Mouse (Mus musculus): ENCODE results near the gene Pla2g12b. TPM values are rescaled to one million over a fixed set of nuclear protein-coding genes. Genes with fewer than 3 reads are reported as not detected.

Pla2g12b gene
- total RNA-seq, 2 experiments from 2014 or later = not detected

DNA sequence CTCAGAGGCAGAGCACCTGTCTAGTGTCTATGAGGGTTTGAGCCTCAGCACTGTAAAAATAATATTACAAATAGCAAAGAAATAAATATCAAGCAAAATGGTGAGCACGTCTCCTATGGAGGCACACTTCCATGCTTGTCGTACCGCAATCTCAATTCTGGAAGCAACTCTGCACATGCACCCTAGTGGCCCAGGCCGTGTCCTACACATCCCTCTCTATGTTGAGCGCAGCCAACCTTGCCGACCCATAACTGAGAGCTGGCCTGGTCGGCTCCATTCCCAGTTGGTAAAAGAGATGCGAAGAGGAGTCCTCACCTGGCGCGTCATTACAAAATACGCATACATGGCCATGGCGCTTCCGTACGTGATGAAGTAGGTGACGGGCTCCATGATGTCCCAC, 51.2 kb downstream of the Pla2g12b start:
- DNase-seq (ENCODE audit: low spot score) = no peak
- intact Hi-C loops (cut with DNase I) = loop anchor here (5.0 kb wide), 2 partner anchors 363 to 408 kb away; no protein-coding TSS in a partner anchor

DNA sequence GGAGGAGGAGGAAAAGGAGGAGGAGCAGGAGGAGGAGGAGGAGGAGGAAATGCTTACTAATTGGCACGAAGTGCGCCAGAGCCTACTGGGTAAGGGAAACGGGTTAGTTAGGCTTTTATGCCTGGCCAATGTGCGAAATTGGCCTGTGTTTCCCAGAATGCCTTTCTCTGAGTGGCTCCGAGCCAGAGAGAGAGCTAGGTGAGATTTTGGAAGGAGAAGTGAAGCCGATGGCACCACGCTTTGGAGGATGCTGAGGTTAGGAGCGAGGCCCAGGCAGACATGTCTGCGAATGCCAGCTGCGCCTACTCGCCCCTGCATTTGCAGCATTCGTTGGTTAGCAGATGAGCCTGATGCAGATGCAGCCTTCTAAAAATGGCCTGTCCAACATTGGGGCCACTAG, 56.3 kb downstream of the Pla2g12b start:
- intact Hi-C loops (cut with DNase I) = no loop called here
- DNase-seq (ENCODE audit: low spot score) = no peak

DNA sequence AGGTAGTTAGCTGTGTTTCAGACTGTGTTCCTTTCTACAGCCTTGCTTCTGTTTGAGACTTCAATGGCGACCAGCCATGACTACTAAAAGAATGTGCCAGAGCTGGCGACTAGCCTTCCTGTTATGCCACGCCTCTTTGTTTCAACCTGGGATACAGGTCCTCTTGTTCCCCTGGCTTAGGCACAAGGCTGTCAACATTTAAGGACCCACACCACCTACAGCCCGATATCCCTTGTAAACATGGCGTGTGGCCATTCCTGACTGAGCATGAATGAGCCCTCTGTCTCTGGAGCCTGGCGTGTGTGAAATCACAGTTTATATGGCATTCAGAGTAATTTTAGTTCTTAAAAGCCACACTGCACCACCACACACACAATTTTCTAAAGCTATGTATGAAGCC, 58.8 kb downstream of the Pla2g12b start:
- intact Hi-C loops (cut with DNase I) = no loop called here
- no peak for DNase-seq (ENCODE audit: low spot score)

DNA sequence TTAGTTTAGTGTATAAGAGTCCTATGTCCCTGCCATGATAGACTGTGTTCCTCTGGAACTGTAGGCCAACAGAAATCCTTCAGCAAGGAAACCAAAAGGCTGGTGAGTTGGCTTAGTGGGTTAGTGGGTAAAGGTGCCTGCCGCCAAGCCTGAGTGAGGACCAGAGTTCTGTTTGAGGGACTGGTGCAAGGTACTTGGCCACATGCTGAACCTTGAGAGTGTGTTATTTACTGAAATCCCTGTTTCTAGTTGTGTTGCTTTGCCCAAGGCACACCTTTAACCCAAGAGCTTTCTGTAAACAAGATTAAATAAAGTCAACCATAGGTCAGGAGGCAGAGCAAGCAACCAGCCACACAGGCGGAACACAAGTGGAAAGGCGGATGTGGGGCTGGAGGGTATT, 62.1 kb downstream of the Pla2g12b start:
- intact Hi-C loops (cut with DNase I) = no loop called here
- no peak for DNase-seq (ENCODE audit: low spot score)

DNA sequence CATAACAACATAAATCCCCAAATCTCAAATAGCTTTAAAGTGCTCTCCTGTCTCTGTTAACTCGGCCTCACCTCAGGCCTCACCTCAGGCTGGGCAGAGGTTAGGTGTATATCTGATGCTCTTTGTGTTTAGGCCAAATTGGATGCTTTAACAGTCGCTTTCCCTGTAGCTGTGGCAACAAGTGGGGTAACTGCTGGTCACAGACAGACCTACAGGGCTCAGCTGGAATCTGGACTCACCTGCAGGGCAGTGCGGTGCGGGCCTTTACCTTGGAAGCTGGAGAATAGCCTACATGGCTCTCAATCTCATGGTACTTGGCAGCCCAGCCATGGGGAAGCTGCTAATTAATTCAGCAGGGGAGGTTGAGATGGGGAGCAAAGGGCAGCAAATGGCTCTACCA, 63.2 kb downstream of the Pla2g12b start:
- intact Hi-C loops (cut with DNase I) = no loop called here

DNA sequence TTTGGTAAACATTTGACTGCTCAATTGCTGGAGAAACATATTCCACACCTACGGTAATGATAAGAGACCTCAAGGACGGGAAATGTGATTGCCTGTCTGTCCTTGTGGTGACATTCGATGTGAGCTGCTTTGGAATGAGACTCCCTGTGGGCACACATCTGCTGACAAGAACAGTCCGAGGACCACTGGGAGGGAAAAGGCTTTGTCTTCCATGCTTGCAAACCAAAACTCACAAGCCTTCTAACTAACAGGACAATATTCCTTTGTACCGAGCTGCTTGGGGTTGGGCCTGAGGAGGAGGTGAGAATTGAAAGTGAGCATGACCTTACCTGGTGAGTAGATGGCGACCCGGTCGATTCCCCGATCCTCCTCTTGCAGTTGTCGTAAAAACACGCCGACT, 63.8 kb downstream of the Pla2g12b start:
- intact Hi-C loops (cut with DNase I) = no loop called here
- DNase-seq (ENCODE audit: low spot score) = no peak

More for the DNA sequence above, 63.2 kb downstream of the Pla2g12b start:
- no peak for DNase-seq (ENCODE audit: low spot score)

DNA sequence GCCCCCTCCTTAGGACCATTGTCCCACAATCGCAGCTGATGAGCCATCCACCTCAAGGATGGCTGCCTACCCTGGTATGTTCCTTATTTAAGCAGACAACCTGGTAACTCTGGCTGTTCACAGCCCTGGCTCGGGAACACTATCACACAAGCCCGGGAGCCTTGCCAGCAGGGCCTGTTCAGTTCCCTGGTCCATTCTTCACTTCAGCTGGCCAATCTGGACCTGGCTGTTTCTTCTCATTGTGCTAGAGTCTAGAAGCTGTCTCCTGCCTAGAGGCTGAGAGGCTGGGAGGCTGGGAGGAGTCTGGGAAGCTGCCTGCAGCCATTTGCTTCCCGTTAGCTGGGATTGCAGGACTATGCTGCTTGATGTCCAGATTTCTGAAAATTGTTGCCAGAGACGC, 67.0 kb downstream of the Pla2g12b start:
- intact Hi-C loops (cut with DNase I) = no loop called here
- peak; percentile 44 for DNase-seq (ENCODE audit: low spot score)

Other genes with a start within 250 kb of the Pla2g12b start
- 10 to 100 TPM; 15.6 to 16.6 TPM for gene Sept10, start 181.8 kb upstream of the Pla2g12b start, total RNA-seq (2021)
- 1 to 10 TPM; 1.6 to 2.0 TPM for gene Sowahc, start 181.7 kb upstream of the Pla2g12b start, total RNA-seq (2021)
- gene P4ha1, start 80.4 kb upstream of the Pla2g12b start, total RNA-seq (2021) = 10 to 100 TPM; 36.6 to 51.2 TPM
- gene Gm10273, start 8.0 kb upstream of the Pla2g12b start, total RNA-seq (2021) = 100 to 1,000 TPM; 130 to 168 TPM
- gene Oit3, start 38.1 kb downstream of the Pla2g12b start, total RNA-seq (2021) = not detected
- not detected for gene Gm10322, start 212.4 kb downstream of the Pla2g12b start, total RNA-seq (2021)
- 10 to 100 TPM; 21.3 to 22.6 TPM for gene Mcu, start 213.0 kb downstream of the Pla2g12b start, total RNA-seq (2021)

Data from heart, postnatal 25 days (tissue).